Mouse (Mus musculus): ENCODE data around the gene Hist1h3f.
"Not testable (repeated sequence)": the region's sequence is repeated elsewhere in the genome, so short reads cannot be mapped to it uniquely, and the experiment has no call there.

Hist1h3f gene

GRCm38 (mm10) chr13:23517603-23518294 is 26.1 kb upstream of the Hist1h3f start:
- peak; percentile 79 for DNase-seq (ENCODE audit: low read depth, low spot score)

GRCm38 (mm10) chr13:23518295-23518603 is 25.6 kb upstream of the Hist1h3f start:
- DNase-seq (ENCODE audit: low read depth, low spot score), result no peak

GRCm38 (mm10) chr13:23518885-23519284 is 25.0 kb upstream of the Hist1h3f start:
- DNase-seq (ENCODE audit: low read depth, low spot score), result no peak

GRCm38 (mm10) chr13:23519416-23519815 is 24.4 kb upstream of the Hist1h3f start:
- peak; percentile 70 for DNase-seq (ENCODE audit: low read depth, low spot score)

GRCm38 (mm10) chr13:23521703-23522102 is 22.1 kb upstream of the Hist1h3f start:
- DNase-seq (ENCODE audit: low read depth, low spot score), result no peak

GRCm38 (mm10) chr13:23523976-23524375 is 19.9 kb upstream of the Hist1h3f start:
- DNase-seq (ENCODE audit: low read depth, low spot score), result no peak

- peak; percentile 79 for DNase-seq (ENCODE audit: low read depth, low spot score)
Observed at GRCm38 (mm10) chr13:23524654-23525053, 19.2 kb upstream of the Hist1h3f start.

GRCm38 (mm10) chr13:23525901-23526300 is 18.0 kb upstream of the Hist1h3f start:
- DNase-seq (ENCODE audit: low read depth, low spot score), result no peak

- DNase-seq (ENCODE audit: low read depth, low spot score), result peak; percentile 87
Observed at GRCm38 (mm10) chr13:23526312-23526711, 17.5 kb upstream of the Hist1h3f start.

- no peak for DNase-seq (ENCODE audit: low read depth, low spot score)
Observed at GRCm38 (mm10) chr13:23529005-23529404, 14.8 kb upstream of the Hist1h3f start.

- DNase-seq (ENCODE audit: low read depth, low spot score), result no peak
Observed at GRCm38 (mm10) chr13:23529480-23530165, 14.2 kb upstream of the Hist1h3f start.

GRCm38 (mm10) chr13:23530181-23530900 is 13.5 kb upstream of the Hist1h3f start:
- DNase-seq (ENCODE audit: low read depth, low spot score), result no peak

GRCm38 (mm10) chr13:23530901-23531875 is 12.7 kb upstream of the Hist1h3f start, which contains the start of gene Hist1h4h:
Gene Hist1h4h (plus strand): TSS chr13:23531050.
- peak; percentile 94 for DNase-seq (ENCODE audit: low read depth, low spot score)

GRCm38 (mm10) chr13:23532262-23533075 is 11.4 kb upstream of the Hist1h3f start:
- no peak for DNase-seq (ENCODE audit: low read depth, low spot score)

GRCm38 (mm10) chr13:23533560-23534367 is 10.1 kb upstream of the Hist1h3f start, which contains the start of gene Hist1h2af:
Gene Hist1h2af (plus strand): TSS chr13:23533906.
- DNase-seq (ENCODE audit: low read depth, low spot score), result not testable (repeated sequence)

- DNase-seq (ENCODE audit: low read depth, low spot score), result no peak
Observed at GRCm38 (mm10) chr13:23534368-23535131, 9.3 kb upstream of the Hist1h3f start.

- DNase-seq (ENCODE audit: low read depth, low spot score), result not testable (repeated sequence)
Observed at GRCm38 (mm10) chr13:23535137-23536075, 8.4 kb upstream of the Hist1h3f start, which contains the start of gene Hist1h3g. Gene Hist1h3g (plus strand): TSS chr13:23535422.
